Mouse (Mus musculus): ENCODE data around the gene Mlf1.

Mlf1 gene

DNA sequence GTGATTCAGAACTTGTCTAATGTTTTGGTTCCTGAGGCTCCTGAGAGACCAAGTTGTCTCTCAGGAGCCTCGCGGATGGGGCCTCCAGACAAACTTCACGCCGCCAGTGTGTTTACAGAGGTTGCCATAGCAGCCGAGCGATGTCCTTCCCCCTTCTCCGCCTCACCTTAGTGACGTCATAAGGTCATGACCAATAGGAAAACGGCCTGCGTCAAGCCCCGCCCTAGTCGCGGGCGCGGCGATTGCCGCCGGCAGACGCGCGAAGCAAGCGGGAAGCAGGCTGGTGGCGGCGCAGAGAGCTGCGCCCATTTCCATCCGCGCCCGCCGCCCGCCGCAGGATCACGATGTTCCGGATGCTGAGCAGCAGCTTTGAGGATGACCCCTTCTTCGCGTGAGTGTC, at the start of gene Mlf1:
Gene Mlf1, plus strand, starts transcription at position 226 of the 400 bp plus-strand sequence.
- DNase-seq (ENCODE audit: low read depth, low spot score) = peak; percentile 89

DNA sequence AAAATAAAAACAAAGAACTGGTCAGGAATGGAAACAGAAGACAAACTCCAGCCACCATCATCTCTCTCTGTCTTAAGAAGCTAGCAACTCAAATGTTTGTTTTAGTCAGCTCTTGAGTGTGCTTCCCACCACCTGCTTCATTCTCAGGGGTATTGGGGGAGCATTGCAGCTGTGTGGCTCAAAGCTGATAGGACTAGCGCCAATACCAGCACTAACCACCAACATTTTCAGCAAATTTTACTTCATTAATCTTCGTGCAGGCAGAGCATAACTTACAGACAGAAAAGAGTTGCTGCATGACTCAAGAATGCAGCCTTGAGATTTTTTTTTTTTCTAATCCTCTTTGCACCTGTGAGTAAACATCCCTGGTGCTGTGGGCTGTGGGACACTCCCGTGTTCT, 34.3 kb upstream of the Mlf1 start:
- no peak for DNase-seq (ENCODE audit: low read depth, low spot score)

DNA sequence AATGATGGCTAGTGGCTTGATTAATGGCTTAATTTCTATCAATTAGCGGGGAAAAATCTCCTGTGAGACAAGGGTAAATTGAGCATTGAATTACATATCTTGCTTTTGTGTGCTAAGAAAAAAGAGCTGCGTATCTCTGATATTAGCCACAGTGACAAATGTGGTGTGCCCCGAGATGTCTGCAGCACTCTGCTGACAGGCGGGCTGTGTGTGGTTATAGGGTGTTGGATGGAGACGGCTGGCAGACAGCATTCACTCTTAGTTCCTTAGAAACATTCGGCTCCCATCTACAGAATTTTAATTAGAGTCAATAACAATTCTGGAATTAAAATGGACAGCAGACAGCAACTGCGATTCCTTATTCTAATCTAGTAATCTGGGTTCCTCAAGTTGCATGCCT, 33.0 kb upstream of the Mlf1 start:
- no peak for DNase-seq (ENCODE audit: low read depth, low spot score)

DNA sequence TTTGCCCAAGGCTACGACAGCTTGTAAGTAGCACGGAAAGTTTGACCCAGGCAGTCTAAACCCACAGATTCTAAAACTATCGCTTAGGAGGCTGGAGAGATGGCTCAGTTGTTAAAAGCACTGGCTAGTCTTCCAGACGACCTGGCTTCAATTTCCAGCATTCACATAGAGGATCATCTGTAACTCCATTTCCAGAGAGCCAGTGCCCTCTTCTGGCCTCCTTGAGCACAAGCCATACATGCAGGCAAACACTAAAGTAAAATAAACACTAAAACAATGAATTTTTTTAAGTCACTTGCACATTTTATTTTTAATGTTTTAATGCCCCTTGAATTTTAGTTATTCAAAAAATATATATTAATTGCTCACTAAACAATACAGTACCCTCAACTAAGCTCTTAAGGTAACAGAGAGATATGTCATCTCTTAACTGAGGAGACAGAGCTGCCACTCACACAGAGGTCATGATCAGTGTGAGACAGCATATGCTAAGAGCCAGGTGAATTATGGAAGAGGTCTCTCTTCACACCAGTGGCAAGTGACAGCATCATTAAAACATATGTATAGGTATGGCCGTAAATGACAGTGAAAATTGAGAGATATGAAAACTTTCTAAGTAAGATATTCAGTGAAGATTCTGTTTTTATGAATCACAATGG, 30.8 kb upstream of the Mlf1 start:
- DNase-seq (ENCODE audit: low read depth, low spot score) = no peak

DNA sequence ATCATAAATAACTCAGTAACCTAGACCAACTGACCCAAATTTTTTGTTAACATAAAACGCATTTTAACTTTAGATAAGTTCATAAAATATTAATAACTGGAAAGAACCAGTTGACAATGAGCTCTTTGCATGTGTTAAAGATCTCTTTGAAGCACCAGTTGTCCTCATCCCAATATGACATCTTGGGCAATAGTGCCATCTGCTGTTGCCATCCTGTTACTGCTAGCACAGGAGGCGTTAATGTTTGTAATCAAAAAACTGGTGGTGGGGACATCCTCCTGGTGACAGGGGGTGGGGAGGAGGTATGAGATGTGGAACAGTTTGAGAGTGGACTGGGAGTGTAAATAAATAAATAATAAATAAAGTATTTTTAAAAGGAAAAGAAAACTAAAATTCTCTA, 29.3 kb upstream of the Mlf1 start:
- no peak for DNase-seq (ENCODE audit: low read depth, low spot score)

DNA sequence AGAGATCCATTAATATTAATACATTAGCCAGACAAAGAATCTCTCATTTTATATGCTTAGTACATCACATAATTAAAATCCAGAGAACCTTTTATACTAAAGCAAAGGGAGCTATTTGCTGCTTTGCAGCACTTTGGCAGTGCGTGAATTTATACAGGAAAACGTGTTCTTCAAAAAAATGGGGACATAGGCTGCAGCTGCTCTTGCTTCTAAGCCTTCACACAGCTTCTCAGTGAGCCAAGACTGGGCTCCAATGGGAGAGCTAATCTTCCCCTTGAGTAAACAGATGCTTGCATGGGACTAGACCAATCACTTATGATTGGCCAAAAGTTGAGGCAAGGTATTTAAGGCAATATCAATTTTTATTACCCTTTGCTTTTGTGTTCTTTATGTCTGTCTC, 27.2 kb upstream of the Mlf1 start:
- DNase-seq (ENCODE audit: low read depth, low spot score) = no peak

DNA sequence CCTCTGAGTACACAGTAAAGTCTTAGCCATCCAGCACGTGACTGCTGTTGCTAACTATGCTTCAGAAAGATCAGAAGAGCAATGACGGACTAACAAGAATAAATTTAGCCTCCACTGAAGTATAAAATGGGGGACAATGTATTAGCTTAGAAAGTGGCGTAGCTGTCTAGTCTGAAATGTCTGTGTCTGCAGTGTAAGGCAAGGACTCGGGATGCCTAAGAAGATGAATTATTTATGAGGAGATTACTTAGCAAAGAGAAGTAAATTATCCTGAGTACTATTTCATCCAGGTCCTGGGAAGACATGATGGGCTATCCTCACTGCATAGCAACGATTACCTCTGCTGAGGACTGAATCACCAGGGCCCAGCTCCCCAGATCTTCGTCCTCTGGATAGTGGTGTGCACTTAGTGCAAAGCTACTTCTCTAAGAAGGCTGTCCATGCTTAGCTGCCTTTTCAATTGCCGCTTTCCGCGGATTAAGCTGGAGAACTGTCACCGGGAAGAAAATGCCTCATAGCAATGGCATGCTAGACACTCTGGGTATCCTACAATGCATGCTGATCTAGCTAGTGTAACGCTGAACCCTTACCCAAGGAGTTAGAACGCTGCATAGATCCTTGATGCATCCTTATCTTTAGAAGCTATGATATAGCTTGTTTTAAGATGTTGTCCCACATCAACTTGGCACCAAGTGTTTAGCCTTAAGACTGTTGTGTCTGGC, 22.3 kb upstream of the Mlf1 start:
- DNase-seq (ENCODE audit: low read depth, low spot score) = no peak

DNA sequence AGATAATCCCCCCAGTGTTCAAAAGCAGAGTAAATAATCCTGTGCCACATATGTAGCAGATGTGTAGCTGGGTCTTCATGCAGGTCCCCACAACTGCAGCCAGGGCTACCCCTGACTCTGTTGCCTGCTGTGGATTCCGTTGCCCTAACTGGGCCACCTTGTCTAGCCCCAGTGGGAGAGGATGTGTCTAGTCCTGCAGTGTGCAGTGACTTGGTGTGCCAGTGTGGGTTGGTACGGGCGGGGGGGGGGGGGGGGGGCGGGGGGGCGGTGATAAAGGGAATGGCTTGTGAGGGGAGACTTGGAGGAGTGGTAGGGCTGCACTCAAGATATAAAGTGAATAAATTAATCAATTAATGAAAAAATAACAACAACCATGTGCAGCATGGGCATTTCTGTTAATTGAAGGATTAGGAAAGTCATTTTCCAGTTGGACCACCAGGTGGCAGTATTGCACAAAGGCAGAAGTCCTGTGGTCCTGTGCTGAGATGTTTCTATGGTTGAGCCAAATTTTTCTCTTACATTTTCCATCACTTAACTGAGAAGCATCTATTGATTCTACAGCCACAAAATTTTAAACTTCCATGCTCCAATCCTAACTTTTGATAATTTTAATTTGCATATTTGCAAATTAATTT, 21.7 kb upstream of the Mlf1 start:
- DNase-seq (ENCODE audit: low read depth, low spot score) = no peak

DNA sequence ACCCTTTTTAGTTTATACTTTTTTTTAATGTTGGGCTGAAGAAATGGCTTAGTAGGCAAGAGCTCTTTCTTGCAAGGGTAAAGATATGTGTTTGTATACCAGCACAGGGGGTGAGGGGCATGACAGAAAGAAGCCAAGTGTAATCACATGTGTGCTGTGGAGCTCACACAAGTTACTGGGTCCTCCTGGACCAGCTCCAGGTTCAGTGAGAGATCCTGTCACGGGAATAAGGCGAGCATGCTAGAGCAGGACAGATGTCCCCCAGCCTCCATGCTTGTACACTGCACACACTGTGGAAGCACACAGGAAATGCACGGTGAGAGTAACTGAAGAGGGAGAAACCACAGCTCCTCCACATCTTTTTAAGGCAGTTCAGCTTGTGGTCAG, 21.1 kb upstream of the Mlf1 start:
- DNase-seq (ENCODE audit: low read depth, low spot score) = no peak

DNA sequence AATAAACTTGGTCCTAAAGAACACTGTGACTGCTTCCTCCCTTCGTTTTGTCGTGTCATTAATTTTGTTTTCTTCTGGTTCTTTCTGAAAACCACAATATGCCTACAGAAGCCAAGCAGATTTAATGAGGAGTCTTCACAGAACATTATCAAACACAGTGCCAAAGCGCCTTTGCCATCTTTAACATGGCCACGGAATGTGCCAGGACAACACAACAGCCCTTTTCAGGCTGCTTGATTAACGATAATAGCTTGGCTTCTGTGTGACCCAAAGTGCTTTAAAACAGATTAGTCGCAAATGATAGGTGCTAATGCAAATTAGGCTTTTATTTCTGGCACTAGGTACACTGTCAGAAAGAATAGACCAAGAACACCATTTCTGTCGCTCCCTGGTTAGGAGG, 15.5 kb upstream of the Mlf1 start:
- DNase-seq (ENCODE audit: low read depth, low spot score) = no peak

DNA sequence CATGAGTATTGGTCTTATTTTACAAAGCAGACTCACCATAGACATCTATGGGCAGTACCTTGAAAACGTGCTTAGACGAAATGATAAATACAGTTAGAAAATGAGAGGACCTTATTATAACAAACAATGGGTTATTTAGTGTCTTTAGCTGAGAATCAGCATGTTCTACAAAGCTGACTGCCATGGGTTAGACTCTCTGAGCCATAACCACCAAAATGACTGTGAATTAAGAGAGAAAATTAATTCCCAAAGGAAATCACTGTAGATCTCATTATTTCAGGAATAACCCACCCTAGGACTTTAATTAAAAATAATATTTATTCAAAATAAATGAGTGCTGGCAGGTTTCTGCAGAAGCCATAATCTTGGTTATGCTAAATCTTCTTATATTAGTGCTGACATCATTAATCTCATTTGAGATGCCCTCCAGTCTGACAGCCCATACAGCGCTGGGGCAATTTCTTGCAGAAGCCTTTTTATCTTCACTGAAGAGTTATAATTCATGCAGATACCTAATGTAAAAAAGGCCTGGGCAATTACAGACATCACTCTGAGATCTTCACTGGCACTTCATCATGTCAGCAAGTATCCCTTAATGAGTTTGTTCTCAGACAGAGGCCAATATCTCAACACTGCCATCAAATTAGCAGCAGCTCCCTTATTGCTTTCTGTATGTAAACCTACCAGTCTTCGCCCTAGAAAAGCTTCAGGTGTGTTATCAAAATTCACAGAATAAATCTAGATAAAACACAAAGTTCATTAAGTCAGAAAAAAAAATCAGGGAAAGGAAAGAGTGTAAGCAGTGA, 7.6 kb upstream of the Mlf1 start:
- no peak for DNase-seq (ENCODE audit: low read depth, low spot score)

DNA sequence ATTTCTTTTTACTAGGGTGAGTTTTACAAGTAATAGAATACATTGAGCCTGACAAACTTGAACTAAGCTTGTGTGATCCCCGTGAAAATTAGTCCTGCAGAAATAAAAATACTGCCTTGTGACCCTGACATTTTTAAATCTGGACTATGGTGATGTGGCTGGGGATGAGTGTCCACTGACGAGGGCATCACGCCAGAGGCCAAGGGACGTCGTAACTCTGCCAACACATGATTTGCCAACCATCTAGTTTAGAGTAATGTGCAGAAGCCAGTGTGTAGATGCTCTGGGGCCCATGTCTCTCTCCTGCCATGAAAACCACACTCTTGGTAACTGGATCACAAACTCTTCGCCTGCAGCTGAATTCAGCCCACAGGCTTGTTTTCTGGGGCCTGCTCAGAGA, 6.4 kb upstream of the Mlf1 start:
- DNase-seq (ENCODE audit: low read depth, low spot score) = no peak

DNA sequence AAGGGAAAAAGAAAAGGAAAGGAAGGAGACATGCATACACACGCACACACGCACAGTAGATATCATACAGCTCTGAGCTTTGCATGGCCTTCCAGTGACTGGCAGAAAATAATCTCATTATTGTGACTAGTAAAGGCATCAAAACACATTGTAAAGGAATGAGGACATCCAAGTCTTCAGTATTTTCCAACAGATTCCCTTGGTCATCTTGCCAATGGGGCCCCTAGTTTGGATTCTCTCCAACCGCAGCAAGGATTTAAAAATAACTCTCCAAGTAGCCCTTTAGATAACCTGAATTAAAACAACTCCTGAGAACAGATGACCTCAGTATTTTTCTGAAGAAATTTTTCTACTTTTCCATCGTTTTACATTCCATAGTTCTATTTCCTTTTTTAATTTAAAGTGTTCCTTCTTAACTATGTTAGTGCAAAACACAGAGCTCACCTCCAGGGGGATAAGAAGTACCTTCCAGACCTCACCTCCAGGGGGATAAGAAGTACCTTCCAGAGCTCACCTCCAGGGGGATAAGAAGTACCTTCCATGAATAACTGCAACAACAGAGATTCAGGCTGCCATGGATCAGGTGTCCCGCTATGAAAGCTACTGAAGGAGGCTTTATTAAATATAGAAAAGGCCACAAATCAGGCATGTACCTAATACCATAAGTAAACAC, 4.4 kb upstream of the Mlf1 start:
- DNase-seq (ENCODE audit: low read depth, low spot score) = no peak

DNA sequence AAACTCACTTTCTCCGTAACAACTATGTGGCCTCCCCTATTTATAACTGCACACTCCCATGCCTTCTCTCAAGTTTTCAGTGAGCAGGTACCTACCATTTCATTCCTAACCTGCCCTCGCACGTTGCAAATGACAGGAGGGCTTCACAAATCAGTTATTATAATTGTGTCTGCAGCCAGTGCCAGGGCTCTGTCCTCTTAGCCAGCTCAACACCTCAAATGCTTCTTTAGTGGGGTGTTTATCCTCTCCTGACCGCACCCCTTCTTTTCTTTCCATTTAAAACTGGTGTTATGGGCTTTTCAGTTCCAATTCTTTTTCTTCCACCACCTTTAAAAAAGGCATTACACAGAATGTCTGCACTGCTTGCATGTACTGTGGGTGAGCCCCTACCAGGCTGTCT, 1.7 kb upstream of the Mlf1 start:
- no peak for DNase-seq (ENCODE audit: low read depth, low spot score)

DNA sequence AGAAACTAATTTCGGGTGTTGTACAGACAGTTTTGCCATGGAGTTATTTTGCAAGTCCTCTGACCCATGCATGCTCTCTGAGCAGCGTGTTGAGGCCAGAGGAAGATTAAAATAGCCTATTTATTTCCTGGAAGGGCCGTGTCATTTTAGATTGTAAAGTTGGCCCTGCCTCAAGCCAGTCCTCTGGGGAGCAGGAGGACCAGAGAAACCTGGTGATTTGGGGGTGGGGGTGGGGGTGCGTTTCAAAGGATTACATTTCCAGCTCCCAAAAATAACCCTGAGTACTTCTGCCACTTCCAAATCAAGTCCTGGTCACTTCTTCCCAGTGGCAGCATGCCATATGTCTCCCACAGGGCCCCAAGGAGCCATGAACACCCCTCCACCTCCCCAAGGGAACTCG, 1.1 kb upstream of the Mlf1 start:
- DNase-seq (ENCODE audit: low read depth, low spot score) = no peak

DNA sequence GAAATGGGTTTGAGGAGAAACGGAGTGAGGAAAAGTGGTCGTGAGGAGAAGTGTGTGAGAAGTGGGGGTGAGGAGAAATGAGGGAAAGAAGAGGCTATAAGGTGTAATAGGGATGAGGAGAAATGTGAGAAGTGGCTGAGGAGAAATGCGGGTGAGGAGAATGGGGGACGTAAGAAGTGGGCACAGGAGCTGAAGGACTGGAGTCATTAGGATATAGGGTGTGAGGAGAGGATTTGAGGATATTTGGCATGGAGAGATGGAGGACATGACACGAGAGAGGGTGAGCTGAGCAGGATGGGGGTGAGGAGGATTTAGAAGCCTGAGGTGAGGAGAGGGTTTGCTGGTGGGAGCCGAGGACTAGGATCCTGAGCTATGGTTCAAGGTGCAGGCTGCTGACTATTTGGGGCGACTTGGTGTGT, 472 bp downstream of the Mlf1 start:
- no peak for DNase-seq (ENCODE audit: low read depth, low spot score)

DNA sequence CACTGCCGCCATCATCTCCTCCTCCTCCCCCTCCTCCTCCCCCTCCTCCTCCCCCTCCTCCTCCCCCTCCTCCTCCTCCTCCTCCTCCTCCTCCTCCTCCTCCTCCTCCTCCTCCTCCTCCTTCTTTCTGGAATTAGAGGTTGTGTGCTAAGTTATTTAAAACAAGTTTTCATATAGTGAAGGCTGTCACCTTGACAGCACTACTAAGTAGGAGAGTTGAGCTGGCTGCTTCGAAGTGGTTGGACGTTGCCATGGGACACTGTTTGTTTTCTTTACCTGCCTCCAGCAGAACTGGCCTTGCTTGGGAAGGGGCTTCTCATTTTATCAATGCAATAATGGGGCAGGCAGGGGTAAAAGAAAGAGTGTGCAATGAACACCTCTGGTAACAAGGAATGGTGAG, 1.2 kb downstream of the Mlf1 start, which contains the start of gene Gm17402:
Gene Gm17402, minus strand, starts transcription at position 101 of the 400 bp plus-strand sequence.
- DNase-seq (ENCODE audit: low read depth, low spot score) = no peak

DNA sequence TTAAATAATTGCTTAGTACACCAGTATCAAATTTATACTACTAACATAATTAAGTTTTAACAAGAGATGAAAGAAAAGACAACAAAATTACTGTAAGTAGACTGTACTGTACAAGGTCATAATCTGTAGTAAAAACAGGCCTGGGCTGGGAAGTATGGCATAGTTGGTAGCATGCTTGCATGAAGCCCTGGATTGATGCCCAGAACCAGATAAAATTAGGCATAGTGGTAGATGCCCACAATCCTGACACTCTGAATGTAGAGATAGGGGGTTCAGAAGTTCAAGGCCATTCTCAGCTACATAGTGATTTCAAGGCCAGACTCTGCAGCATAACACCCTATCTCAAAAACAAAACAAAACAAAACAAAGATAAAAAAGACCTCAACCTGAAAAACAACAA, 4.3 kb downstream of the Mlf1 start:
- DNase-seq (ENCODE audit: low read depth, low spot score) = no peak

DNA sequence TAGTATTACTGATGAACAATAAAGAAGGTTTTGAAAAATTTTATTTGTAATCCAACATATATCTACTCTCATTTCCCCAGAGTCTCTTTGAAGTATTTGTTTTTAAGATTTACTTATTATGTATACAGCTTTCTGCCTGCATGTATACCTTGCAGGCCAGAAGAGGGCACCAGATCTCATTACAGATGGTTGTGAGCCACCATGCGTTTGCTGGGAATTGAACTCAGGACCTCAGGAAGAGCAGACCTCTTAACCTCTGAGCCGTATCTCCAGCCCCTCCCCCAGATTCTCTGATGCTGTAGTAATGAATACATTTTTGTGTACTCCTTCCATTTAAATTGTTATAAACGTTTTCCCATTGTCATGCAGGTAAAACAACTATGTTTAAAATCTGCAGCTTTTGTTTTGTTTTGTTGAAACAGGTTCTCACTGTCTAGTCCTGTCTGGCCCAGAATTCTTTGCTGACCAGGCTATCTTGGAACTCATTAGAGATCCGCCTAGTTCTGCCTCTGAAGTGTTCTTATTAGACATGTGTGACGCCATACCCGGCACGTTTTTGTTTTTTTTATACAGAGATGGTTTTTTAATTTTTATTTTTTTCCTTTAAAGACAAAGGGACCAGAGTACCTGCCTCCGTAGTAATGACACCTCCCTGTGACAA, 55.6 kb downstream of the Mlf1 start:
- DNase-seq (ENCODE audit: low read depth, low spot score) = no peak

DNA sequence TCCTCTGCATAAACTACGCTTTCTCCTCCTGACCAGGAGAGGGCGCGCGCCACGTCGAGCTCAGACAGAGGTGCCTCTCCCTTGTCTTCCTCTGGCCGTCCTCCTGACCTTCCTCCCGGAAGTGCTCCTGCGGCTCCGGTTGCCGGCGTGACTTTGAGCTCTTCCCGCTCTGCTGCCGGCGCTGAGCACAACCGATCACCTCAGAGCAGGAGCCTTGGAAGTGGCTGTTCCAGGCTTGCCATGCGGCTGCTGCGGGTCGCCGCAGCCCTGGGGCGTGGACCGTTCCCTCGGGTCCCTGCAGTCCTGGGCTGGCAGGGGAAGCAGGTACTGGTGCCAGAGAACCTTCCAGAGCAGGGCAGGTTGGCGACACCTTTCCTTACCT, 56.1 kb downstream of the Mlf1 start, which contains the start of gene Gfm1:
Gene Gfm1, plus strand, starts transcription at position 98 of the 382 bp plus-strand sequence.
- peak; percentile 80 for DNase-seq (ENCODE audit: low read depth, low spot score)

DNA sequence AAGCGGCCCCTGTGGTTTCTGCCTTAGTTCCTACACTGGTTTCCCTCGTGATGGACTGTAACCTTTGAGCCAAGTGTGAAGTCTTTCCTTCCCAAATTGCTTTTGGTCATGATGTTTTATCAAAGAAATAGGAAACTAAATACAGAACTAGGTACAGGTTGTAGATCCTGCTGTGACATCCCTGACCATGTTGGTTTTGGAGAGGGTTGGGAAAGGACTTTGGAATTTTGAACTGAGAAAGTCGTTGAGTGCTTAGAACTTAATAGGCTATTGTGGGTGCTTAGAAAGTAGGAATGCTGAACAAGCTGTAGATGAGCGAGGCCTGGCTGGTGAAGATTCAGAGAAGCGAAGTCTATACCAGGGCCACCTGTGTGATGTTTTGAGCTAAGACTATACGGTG, 60.1 kb downstream of the Mlf1 start:
- DNase-seq (ENCODE audit: low read depth, low spot score) = no peak

Measured in brain, embryonic 18.5 days (tissue).